Mouse (Mus musculus): Measurements from ENCODE around the gene Nsf.

Nsf gene

GRCm38 (mm10) chr11:103940887-103941286 is 13.0 kb downstream of the Nsf start:
- DNase-seq: peak; percentile 6

GRCm38 (mm10) chr11:103937976-103938728 is 15.7 kb downstream of the Nsf start:
- DNase-seq: no peak

- DNase-seq: no peak
Measured at GRCm38 (mm10) chr11:103937451-103937850, 16.4 kb downstream of the Nsf start.

- DNase-seq: no peak
Measured at GRCm38 (mm10) chr11:103935717-103936116, 18.1 kb downstream of the Nsf start.

- no peak for DNase-seq
Measured at GRCm38 (mm10) chr11:103933886-103934285, 20.0 kb downstream of the Nsf start.

GRCm38 (mm10) chr11:103923957-103924356 is 29.9 kb downstream of the Nsf start:
- DNase-seq: no peak

- DNase-seq: no peak
Measured at GRCm38 (mm10) chr11:103923272-103923671, 30.6 kb downstream of the Nsf start.

GRCm38 (mm10) chr11:103922812-103923211 is 31.0 kb downstream of the Nsf start:
- DNase-seq: no peak

GRCm38 (mm10) chr11:103920665-103921064 is 33.2 kb downstream of the Nsf start:
- DNase-seq: no peak

- DNase-seq: no peak
Measured at GRCm38 (mm10) chr11:103916807-103917206, 37.0 kb downstream of the Nsf start.

GRCm38 (mm10) chr11:103915686-103916085 is 38.2 kb downstream of the Nsf start:
- no peak for DNase-seq

GRCm38 (mm10) chr11:103910993-103911585 is 42.8 kb downstream of the Nsf start:
- DNase-seq: peak; percentile 18

- DNase-seq: no peak
Measured at GRCm38 (mm10) chr11:103910531-103910930, 43.3 kb downstream of the Nsf start.

- no peak for DNase-seq
Measured at GRCm38 (mm10) chr11:103909809-103910208, 44.0 kb downstream of the Nsf start.

GRCm38 (mm10) chr11:103909396-103909795 is 44.5 kb downstream of the Nsf start:
- DNase-seq: no peak

- no peak for DNase-seq
Measured at GRCm38 (mm10) chr11:103906051-103906719, 47.7 kb downstream of the Nsf start.

GRCm38 (mm10) chr11:103905506-103905905 is 48.4 kb downstream of the Nsf start:
- no peak for DNase-seq

GRCm38 (mm10) chr11:103901581-103901966 is 52.3 kb downstream of the Nsf start:
- no peak for DNase-seq

- DNase-seq: no peak
Measured at GRCm38 (mm10) chr11:103900803-103901580, 52.9 kb downstream of the Nsf start.

- DNase-seq: no peak
Measured at GRCm38 (mm10) chr11:103896966-103897750, 56.7 kb downstream of the Nsf start.

- no peak for DNase-seq
Measured at GRCm38 (mm10) chr11:103896056-103896455, 57.8 kb downstream of the Nsf start.

- no peak for DNase-seq
Measured at GRCm38 (mm10) chr11:103892831-103893230, 61.0 kb downstream of the Nsf start.
